8 mouse cellular contexts compared by ENCODE assay signal in genomic region chr5:135855156-135855555, GRCm38 (mm10). TPM values are rescaled to one million over a fixed set of nuclear protein-coding genes. Genes with fewer than 3 reads are reported as not detected.
DNase-seq lines count a peak whose midpoint lies in the region; ATAC-seq lines count a peak whose summit lies in the region.

No protein-coding gene starts in this region.

- peaks cover 30% of the 10 kb centered on the region for H3K4me1 ChIP-seq in forebrain, embryonic 10.5 days
- peaks cover 40% of the 10 kb centered on the region for H3K4me1 ChIP-seq in midbrain, embryonic 15.5 days

- peaks cover 98% of the 10 kb centered on the region for H3K27me3 ChIP-seq in forebrain, embryonic 10.5 days (ENCODE audit: poor library complexity, severe bottlenecking)
- H3K27me3 ChIP-seq in midbrain, embryonic 15.5 days (replicated peaks): peaks cover 31% of the 10 kb centered on the region
- H3K27me3 ChIP-seq in splenic B cell, adult 2 months (ENCODE audit: control insufficient read depth, insufficient read depth, low read length, poor library complexity, severe bottlenecking): no peaks in the 10 kb centered on the region; the same call in 1 of the 2 replicates

- H3K9me3 ChIP-seq in forebrain, embryonic 10.5 days: no peaks in the 10 kb centered on the region
- H3K9me3 ChIP-seq in midbrain, embryonic 15.5 days: no peaks in the 10 kb centered on the region

- no peaks in the 10 kb centered on the region for H3K36me3 ChIP-seq in forebrain, embryonic 10.5 days (replicated peaks)
- 0 out of 2 replicates have a peak, but pooled peaks cover 2% of the 10 kb centered on the region for H3K36me3 ChIP-seq in midbrain, embryonic 15.5 days (replicated peaks)
- no peaks in the 10 kb centered on the region for H3K36me3 ChIP-seq in splenic B cell, adult 2 months (ENCODE audit: control insufficient read depth, insufficient read depth, low read length, poor library complexity, severe bottlenecking)

- H3K9ac ChIP-seq in midbrain, embryonic 15.5 days: no peak overlapping the region

- no peak overlapping the region for H3K4me3 ChIP-seq in forebrain, embryonic 10.5 days
- H3K4me3 ChIP-seq in midbrain, embryonic 15.5 days: no peak overlapping the region

- ATAC-seq in hematopoietic stem cell, adult 5-6 weeks (replicated peaks in 1 of 2; ENCODE audit: insufficient read depth in 1 of 2, low FRiP score in 2 of 2, low TSS enrichment in 1 of 2, low read depth in 1 of 2, poor library complexity in 2 of 2, severe bottlenecking in 2 of 2): peak; percentile 60 to 61; a peak in 3 of 4 replicates
- peak; percentile 53 for ATAC-seq in midbrain, embryonic 15.5 days (replicated peaks)

- WGBS in forebrain, embryonic 10.5 days: 2% methylated on average over 4 of the region's 4 CpGs
- WGBS in midbrain, embryonic 15.5 days: 1% methylated on average over 4 of the region's 4 CpGs

- peak; percentile 93 for DNase-seq in heart, adult 11 months
- no peak for DNase-seq in heart, postnatal 25 days (ENCODE audit: low spot score)
- DNase-seq in brain, adult 2 months (ENCODE audit: low read depth, low spot score): peak; percentile 91
- peak; percentile 71 for DNase-seq in forebrain, embryonic 10.5 days (ENCODE audit: extremely low spot score, low spot score)
- DNase-seq in left cerebral cortex, postnatal 10 days (ENCODE audit: extremely low spot score in 1 of 2, low spot score in 2 of 2): peak; percentile 75 to 84
- DNase-seq in splenic B cell, adult 2 months (ENCODE audit: low read depth, low spot score): peak; percentile 79

- H3K27ac ChIP-seq in forebrain, embryonic 10.5 days: no peak overlapping the region
- no peak overlapping the region for H3K27ac ChIP-seq in midbrain, embryonic 15.5 days

- H3K4me2 ChIP-seq in midbrain, embryonic 15.5 days: no peak overlapping the region

- intact Hi-C loops in heart, postnatal 25 days (cut with DNase I): loop anchor here (1.0 kb wide), 1 partner anchor 61 kb away; no protein-coding TSS in a partner anchor
- intact Hi-C loops in left cerebral cortex, postnatal 10 days (cut with DNase I): loop anchor here (2.0 kb wide), 1 partner anchor 60 kb away; no protein-coding TSS in a partner anchor

RNA-seq across cellular contexts. Expression of gene Hspb1, which starts 32.6 kb away (rescaled TPM):
- 100 to 1,000 TPM; 385 to 513 TPM for total RNA-seq in heart, postnatal 25 days (2021)
- polyA plus RNA-seq in forebrain, embryonic 10.5 days (2016; fragmentation: Nextera tagmentation; extraction: Ambion mirVana): 7.2 and 7.6 TPM in 2 replicates
- total RNA-seq in hematopoietic stem cell, adult 5-6 weeks (2017): not detected in 2 replicates
- 1 to 10 TPM; 4.3 to 4.6 TPM for total RNA-seq in left cerebral cortex, postnatal 10 days (2021)
- polyA plus RNA-seq in midbrain, embryonic 15.5 days (2015; fragmentation: Nextera tagmentation; extraction: Ambion mirVana): 13.4 and 13.9 TPM in 2 replicates

RNA-seq across cellular contexts. Expression of gene Srrm3, which starts 48.5 kb away (rescaled TPM):
- total RNA-seq in heart, postnatal 25 days (2021): not detected
- polyA plus RNA-seq in forebrain, embryonic 10.5 days (2016; fragmentation: Nextera tagmentation; extraction: Ambion mirVana): 2.9 and 4.2 TPM in 2 replicates
- total RNA-seq in hematopoietic stem cell, adult 5-6 weeks (2017): not detected in 2 replicates
- 10 to 100 TPM; 73.7 to 79.8 TPM for total RNA-seq in left cerebral cortex, postnatal 10 days (2021)
- polyA plus RNA-seq in midbrain, embryonic 15.5 days (2015; fragmentation: Nextera tagmentation; extraction: Ambion mirVana): 98.9 and 111 TPM in 2 replicates

Comparison
In these comparisons a context has a peak if more than half of its experiments do, and no peak if none do; other contexts are left out.
1. RNA of gene Hspb1, which starts 32.6 kb away (total RNA-seq): 385 to 513 TPM in heart, postnatal 25 days; 4.3 to 4.6 TPM in left cerebral cortex, postnatal 10 days and not detected in hematopoietic stem cell, adult 5-6 weeks; every median in the first group is over 10 times any median in the second.
2. RNA of gene Srrm3, which starts 48.5 kb away (total RNA-seq): 73.7 to 79.8 TPM in left cerebral cortex, postnatal 10 days; not detected in heart, postnatal 25 days and not detected in hematopoietic stem cell, adult 5-6 weeks; every median in the first group is over 10 times any median in the second.